Mouse (Mus musculus) urinary bladder, postnatal 36 days (tissue): ENCODE results near the gene Bcas3.
A peak's percentile ranks its signal among the peaks of the same experiment; 100 is the strongest.

Experiments
- DNase-seq, 2 experiments: peaks; one replicate each; pipeline ENCODE4 v3.0.0; 2022; ENCODE audit warnings: low spot score in 2 of 2, mixed read lengths in 1 of 2

The Bcas3 gene

DNA sequence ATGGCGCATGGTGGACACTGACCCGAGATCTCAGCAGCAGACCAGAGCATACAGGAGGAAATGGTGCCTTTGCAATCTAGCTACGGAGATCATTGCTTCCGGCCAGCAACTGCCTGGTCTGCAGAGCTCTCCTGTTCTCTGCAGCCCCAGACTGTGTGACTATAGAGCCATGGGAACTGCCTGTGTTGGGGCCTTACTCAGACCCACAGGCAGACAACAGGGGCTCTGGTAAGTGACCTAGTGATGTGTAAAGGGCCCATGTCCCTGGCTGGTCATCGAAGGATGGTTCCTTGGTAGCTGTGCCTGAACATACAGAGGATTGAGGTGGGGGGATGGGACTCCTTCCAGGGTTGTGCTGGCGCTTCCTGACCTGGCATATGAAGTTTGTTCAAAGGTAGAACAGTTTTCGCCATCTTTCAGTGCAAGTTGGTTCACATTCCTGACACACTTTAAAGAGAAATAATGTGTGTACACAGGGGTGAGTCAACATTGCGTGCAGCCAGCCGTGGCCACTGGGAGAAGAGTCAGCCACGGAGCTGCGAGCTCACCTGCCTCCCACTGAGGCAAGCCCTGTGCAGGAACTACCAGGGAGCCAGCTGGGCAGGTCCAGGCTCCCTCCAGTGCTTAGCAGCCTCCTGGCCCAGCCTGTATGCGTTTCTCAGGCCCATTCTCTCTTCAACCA lies 439.7 kb downstream of the Bcas3 start:
- peak; percentile 63 to 78 for DNase-seq

DNA sequence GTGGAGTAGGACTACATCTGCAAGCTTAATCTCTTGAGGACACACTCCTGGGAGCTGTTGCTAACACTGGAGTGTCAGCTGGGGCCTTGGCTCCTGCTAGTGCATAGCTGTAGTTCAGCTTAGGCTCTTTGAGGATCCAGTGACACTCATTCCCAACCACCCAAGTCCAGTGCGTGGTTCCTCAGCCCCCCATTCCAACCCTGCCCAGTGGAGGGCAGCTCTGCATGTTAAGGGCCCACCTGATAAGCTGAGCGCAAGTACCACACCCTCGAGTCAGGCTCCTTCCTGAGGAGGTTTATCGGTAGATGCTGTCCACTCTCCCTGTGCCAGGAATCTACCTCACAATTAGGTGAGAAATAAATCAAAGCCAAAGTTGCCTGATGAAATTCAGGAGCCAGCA lies 446.5 kb downstream of the Bcas3 start:
- no peak for DNase-seq

DNA sequence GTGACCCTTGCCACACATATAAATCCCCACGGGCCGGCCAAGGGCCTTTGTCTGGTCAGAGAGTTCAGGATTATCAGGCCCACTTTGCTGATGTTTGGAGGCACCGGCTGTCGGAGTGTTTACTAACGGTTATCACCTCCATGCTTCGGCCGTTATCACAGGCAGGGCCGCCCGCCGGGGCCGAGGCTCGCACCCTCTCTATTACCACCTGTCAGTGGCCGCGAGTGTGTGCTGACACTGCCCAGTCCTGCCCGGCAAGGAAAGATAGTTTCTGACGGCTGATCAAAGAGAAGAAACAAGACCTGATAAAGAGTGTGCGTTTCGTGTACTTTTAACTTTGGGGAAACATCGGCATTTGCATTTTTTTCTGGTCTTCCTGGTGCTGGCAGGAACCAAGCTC lies 446.9 kb downstream of the Bcas3 start:
- DNase-seq, result no peak

DNA sequence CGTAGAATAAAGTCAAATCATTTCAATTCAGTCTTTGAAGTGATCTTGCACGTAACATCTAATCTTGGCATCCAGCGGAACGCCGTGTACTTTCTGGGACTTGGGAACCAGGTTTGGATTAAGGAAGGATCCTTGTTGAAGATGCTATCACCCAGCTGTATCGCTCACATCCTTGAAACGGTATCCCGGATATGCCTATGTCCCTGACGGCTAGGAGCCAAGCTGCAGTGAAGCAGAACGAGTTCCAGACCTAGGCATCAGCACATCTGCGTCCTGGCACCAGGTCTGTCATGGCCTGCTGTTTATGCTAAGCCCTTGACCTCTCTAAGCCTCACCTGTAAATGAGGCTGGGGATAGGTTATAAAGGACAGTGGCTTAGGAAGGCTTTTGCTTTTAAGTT lies 447.4 kb downstream of the Bcas3 start:
- DNase-seq, result no peak

- DNase-seq, result no peak
Observed at GRCm38 (mm10) chr11:85804048-85804447, 451.1 kb downstream of the Bcas3 start.

GRCm38 (mm10) chr11:85805779-85806178 lies 452.8 kb downstream of the Bcas3 start:
- DNase-seq, result no peak

DNA sequence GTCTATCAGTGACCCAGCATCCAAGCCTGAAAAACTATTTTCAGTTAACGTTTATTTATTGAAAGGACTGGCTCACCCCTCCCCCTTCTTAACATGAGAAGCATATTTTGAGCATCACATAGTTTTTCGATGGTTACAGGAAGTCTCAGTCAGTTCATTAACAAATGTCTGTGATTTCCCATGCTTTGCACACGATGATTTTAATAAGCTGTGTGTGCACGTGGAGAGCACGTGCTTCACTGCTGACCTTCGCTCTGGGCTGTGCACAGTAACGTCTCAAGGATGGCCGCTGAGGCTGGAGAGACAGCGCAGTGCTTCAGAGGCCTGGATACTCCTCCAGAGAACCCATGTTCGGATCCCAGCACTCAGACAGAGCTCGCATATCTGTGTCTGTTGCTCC lies 454.4 kb downstream of the Bcas3 start:
- no peak for DNase-seq

DNA sequence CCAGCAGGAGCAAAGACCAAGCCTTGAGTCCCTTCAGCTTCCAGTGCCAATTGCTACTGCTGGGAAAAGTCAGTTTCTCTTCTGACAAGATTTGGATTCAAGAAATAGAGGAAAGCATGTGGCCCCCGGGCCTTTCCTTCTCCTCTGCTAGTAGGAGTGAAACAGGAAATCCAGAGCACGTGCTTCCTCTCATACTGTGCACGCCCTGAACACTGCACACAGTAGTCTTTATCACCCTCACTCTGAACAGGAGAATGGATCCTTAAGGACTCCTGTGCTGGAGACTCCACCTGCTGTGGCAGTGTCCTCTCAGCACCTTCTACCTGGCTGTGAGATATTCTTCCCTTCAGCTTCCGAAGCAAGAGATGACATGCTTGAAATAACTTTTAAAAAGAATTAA lies 458.3 kb downstream of the Bcas3 start:
- no peak for DNase-seq

- no peak for DNase-seq
Observed at GRCm38 (mm10) chr11:85811676-85812075, 458.7 kb downstream of the Bcas3 start.

GRCm38 (mm10) chr11:85812201-85812966 lies 459.4 kb downstream of the Bcas3 start:
- no peak for DNase-seq

DNA sequence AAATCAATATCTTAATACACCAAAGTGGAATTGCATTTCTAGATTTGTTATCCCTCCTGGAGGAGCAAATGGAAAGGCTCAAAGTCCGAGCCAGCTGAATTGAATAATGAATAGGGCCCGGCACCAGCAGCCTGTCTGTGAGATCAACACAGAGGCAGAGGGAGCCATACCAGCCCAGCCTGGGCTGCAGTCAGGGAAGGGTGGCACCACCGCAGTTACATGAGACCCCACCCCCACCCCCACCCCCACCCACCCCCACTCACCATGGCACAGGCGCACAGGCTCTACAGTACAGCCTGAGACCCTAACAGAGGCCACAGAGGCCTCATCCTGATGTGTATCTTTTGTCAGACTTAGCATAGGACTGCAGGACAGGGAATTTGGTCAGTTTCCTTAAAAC lies 461.7 kb downstream of the Bcas3 start:
- DNase-seq, result no peak

DNA sequence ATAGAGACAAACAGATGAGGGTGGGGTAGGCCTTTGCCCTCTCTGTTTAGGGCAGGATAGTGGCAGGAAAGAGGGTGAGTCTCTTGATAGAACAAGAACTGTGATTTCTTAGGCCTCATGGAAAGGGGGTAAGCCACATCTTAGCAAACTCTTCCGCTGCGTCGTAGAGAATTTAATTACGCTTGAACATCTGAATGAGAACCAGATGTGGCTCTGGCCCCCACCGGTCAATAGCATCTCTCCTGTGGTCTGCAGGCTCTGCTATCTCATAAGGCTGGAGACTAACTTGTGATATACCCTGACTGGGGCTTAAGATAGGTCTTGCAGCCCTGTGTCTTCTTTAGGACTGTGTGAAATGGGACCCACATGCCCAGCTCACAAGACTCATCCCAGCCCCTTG lies 463.5 kb downstream of the Bcas3 start:
- no peak for DNase-seq

GRCm38 (mm10) chr11:85818401-85818800 lies 465.4 kb downstream of the Bcas3 start:
- DNase-seq, result no peak

GRCm38 (mm10) chr11:85820959-85821358 lies 468.0 kb downstream of the Bcas3 start:
- no peak for DNase-seq

GRCm38 (mm10) chr11:85821659-85822058 lies 468.7 kb downstream of the Bcas3 start:
- no peak for DNase-seq

GRCm38 (mm10) chr11:85823181-85823580 lies 470.2 kb downstream of the Bcas3 start:
- DNase-seq, result peak; percentile 83 to 91

GRCm38 (mm10) chr11:85823794-85824193 lies 470.8 kb downstream of the Bcas3 start:
- DNase-seq, result peak in 1 of 2 experiments; percentile 5

- no peak for DNase-seq
Observed at GRCm38 (mm10) chr11:85825031-85825430, 472.1 kb downstream of the Bcas3 start.

- DNase-seq, result no peak
Observed at GRCm38 (mm10) chr11:85825823-85826222, 472.9 kb downstream of the Bcas3 start.

DNA sequence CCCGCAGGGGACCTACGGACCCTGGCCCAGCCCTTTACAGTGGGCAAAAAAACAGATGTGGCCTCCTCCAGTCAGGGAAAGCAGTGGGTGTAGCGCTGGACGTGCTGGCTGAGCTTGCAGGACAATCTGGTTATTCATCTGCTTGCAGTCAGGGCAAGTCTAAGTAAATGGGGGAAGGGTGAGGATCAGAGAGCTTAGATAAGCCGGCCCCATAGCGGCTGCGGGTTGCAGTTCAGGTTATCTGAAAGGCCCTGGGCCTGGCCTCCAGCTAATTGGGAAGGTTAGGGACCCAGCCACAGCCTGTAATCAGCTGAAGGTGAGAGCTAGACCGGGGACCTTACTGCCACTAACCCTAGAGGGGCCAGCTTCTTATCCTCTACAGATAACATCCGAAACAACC lies 474.4 kb downstream of the Bcas3 start:
- DNase-seq, result no peak

GRCm38 (mm10) chr11:85828691-85829519 lies 475.9 kb downstream of the Bcas3 start:
- no peak for DNase-seq
